Mouse (Mus musculus): ENCODE data around the gene Drd1.

The Drd1 gene

DNA sequence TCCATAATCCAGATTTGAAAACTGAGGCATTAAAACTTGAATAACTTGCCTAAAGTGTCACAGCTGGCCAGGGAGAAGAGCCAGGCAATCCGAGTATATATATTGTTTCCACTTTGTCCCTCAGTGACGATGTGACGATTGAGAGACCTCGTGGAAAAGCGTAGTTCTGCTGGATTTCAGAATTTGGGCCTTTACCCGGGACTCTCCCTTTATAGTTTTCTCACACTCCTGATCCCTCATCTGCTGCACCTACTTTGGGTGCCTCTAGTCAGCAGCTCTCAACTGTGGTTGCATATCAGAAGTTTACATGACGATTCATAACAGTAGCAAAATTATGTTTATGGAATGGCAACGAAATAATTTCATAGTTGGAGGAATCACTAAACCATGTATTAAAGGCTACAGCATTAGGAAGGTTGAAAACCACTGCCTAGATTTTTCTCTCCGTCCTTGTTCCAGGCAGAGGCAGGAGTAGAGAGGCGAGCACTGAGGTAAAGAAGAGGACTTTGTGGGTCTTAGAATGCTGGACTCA, 17.1 kb upstream of the Drd1 start:
- no peak for DNase-seq

DNA sequence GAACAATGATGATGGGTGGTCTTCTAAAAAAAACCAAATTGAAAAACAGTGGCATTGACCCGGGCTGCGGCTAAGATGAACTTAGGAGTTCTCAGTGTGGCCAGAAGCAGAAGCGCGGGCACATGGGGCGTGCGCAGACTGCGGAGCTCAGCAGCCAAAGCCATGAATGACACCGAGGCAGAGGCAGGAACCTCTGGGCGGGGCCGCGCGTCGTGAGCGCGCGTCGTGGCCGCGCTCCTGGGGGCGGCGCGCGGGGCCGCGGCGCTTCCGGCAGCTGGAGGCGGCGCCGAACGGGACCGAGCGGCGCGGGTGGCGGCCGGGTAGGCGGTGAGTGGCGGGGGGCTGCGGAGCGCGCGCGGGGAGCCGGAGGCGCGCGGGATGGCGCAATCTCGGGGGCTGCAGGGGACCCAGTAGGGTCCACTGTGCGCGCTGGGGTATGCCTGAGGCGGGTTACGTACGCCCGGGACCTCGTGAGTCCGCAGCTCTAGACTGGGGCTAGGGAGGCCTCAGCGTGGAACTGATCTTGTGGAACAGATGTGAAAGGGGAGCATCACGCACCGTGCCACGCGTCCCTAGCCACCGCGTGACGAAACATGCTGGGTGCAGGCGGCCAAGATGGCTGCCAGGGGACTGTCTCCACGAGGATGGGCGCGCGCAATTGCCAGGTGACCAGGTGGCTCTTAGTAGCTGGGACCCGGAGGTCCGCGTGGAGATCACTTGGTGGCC, 16.3 kb upstream of the Drd1 start, which contains the start of gene Sfxn1:
TSS of gene Sfxn1 (plus strand) at position 264 of the 726 bp plus-strand sequence.
- peak; percentile 73 to 80 for DNase-seq

DNA sequence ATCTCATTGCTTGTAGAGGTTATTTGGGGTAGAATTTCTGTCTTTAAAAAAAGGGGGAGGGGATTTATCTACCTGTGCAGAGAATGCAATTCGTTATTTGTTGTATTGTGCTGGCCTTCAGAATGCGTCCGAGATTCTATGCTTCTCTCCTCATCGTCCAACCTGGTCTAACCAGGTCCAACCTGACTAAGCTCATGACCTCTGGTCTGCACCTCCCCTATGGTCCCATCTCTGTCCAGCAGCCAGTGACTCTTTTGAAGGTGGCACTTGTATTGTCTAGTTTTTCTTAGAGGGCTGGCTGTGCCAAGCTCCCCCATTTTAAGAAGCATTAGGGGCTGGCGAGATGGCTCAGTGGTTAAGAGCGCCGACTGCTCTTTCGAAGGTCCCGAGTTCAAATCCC, 15.5 kb upstream of the Drd1 start:
- DNase-seq = no peak

DNA sequence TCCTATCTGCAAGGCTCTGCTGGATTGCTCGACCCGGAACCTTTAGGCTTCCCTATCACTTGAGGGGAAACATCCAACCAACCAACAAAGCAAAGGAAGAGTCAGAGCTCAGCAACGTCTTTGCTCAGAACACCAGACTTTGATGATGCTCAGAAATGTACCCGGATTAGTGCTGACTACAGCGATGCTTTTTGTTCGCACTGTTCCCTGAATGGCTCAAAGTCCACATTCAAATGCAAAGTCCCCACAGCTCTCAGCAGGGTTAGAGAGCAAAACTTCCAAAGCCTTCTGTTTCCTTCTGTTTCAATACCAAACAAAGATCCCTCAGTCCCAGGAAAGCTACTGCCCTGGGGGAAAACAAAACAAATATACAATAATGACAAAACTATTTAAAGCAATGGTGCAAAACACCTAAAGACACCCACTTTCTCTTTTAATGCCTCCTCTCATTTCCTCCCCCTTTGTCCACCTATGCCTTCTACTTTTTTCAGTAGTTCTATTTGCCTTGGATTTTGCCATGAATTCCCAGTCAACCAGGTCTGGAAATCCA, 12.2 kb upstream of the Drd1 start:
- no peak for DNase-seq

DNA sequence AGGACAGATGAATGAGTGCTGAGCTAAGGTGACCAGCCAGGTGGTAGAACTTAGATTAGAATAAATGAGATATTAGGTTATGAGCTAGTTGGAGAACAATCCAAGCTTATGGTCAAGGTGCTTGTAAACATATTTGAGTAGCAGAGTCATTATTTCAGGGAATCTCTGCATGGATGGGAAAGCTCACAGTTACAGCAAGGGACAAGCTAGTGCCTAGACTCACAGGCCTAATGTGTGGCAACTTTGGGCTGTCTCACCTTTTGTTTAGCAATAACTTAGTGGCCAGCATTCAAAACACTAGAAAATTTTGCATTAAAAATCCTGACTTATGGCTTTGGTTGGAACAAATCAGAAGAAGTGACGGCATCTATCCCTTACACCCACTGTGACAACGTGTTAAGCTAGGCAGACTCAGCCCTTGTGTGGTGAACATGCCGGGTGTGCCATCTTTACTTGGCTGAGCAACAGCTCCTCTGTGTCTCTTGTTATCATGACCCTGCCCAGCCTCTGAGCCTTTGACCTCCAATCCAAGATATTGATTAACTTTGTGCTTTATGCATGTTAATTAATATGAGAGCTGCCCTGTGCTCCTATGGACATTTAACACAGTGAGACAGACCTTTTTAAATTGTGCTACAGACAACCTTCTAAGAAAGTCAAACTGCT, 10.7 kb upstream of the Drd1 start:
- no peak for DNase-seq

DNA sequence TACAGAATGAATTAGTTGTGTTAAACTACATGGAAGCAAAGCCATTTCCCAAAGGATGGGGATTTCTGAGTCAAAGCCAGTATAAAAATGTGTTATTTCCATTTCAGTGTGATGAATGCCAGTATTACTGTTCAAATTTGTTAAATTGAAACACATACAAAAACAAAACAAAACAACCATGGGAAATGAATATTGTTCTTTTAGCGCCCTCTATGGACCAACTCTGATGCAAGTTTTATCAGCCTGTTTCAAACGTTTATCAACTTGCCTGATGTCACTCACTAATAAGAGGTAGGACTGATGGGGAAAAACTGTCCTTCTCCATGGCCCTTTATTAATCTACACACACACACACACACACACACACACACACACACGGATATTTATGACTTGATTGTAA, 7.8 kb upstream of the Drd1 start:
- peak in 1 of 2 experiments; percentile 47 for DNase-seq

DNA sequence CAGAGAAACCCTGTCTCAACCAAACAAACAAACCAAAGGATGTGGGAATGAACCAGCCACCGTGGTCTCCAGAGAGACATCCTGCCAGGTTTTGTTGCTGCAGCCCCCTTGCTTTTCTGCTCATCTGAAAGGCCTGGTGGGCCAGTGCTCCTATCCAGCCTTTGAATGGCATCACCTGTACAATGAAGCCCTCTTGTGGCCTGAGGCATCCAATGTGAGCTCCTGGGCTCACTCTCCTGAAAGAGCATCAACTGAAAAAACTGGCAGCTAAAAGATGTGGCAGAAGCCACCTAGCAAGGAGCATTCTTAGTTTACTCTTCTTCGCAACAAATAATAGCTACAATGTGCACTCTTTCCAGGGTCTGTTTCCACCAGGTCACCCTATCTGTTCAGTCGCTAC, 6.6 kb upstream of the Drd1 start:
- no peak for DNase-seq

DNA sequence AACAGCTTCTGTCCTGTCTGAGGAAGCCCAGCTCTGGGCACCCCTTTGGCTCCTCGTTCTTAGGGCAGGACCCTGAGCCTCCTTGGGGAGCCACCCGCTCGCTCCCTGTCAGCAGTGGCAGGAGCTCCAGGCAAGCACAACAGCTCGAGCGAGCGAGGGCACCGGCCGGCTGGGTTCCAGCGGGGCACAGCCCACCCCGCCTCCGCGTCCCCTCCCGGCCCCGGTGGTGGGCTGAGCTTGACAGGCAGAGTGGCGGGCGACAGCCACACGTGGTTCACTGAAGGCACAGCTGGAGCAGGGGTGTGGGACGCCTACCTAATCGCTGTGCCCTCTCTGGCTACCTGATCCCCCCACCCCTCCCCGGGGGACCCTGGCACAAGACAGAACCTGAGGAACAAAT, 543 bp downstream of the Drd1 start:
- DNase-seq = peak; percentile 16 to 25

DNA sequence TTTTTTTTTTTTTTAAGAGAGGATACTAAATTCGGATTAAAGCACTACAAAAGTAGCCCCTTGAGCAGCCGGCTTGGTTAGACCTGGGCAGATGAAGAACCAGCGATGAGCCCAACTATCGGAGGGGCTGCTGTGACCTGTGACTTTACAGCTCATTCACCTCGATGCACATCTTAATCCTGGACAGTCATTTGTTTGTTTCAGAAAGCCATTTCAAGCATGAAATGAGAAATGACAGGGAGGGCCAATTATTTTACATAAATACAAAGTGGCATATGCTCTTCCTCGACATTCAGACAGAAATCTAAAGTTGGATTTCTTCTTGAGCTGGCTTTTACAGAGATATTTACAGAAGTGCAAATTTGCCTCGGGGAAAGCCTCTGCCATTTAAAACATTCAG, 3.9 kb downstream of the Drd1 start:
- no peak for DNase-seq

DNA sequence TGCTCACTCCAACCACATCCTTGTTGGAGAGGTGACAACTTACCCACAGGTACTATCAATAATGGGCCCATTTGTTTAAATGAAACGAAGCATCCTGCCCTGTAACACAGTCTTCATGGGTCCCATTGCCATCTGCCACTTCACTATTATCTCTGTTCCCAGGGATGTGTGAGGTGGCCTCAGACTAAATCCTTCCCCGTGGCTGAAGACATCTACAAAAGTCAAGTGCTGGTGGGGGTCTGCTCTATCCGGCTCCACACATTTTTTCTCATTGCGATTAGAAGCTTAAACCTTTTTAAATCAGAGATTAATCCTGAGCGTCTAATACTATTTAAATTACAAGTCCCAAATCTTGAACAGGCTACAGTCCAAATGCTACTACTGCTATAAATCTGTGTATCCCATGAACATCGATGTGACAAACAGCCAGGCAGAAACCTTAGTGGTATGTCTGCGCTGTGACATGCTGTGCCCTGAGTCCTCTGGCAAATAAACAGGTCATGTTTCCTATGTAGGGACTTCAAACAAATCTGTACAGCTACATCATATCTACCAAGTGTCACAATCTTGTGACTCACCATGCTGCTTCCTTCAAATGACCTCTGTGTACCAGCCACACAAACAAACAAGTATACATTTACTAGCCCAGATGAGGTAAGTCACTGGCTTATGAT, 6.7 kb downstream of the Drd1 start:
- no peak for DNase-seq

DNA sequence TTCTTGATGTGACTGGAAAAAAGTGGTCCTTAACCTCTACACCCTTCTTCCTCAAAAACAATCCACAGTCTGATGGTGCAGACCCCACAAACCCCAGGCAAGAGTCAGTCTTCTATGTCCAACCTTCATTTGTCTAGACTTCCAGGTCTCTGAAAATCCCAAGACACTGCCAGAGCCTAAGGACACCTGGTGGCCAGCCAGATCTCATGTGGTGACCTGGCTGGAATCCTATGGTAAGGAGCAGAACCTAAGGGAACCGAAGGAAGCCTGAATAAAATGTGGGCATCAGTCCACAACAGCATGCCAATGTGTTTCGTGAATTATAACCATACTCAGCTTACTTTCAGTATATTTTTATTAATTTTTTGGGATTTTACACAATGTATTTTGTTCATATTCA, 15.2 kb downstream of the Drd1 start:
- peak; percentile 73 to 78 for DNase-seq

DNA sequence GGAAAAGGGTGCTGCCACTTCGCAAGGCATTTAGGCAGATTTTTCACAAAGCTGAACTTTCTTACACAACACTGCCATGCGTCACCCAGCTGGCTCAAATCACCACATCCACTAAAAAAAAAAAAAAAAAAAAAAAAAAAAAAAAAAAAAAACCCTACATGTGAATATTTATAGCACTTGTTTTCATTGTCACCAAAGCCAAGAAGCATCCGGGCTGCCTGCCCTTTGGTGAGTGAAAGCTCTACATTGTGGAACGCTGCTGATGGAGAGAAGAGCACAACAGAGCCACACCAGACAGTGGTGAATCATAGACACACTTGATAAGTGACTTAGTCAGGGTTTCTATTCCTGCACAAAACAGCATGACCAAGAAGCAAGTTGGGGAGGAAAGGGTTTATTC, 17.6 kb downstream of the Drd1 start:
- no peak for DNase-seq

DNA sequence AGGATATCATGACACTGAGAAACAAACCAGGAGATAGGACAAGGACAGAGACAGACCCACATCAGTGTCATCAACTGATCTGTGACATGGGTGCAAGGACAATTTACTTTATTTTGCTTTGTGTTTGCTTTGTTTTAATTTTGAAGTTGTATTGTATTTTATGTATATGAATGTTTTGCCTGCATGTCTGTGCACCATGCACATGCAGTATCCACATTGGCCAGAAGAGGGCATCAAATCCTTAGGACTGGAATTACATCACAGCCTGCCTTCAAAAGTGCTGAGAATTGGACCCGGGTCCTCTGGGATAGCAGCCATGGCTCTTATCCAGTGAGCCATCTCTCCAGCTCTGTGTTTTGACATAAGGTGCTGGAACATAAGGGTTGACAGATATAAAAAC, 20.0 kb downstream of the Drd1 start:
- DNase-seq = peak in 1 of 2 experiments; percentile 9

DNA sequence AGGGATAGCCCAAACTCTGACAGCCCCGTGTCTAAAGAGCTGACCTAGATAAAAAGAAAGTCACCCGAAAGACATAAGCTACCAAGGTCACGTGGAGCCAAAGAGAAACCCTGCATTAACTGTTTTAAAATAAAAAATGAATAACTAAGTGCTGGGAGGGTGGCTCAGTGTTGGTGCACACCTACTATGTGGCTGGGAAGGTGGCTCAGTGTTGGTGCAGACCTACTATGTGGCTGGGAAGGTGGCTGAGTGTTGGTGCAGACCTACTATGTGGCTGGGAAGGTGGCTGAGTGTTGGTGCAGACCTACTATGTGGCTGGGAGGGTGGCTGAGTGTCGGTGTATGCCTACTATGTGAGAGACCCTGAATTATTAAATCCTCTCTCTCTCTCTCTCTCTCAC, 21.9 kb downstream of the Drd1 start:
- no peak for DNase-seq

DNA sequence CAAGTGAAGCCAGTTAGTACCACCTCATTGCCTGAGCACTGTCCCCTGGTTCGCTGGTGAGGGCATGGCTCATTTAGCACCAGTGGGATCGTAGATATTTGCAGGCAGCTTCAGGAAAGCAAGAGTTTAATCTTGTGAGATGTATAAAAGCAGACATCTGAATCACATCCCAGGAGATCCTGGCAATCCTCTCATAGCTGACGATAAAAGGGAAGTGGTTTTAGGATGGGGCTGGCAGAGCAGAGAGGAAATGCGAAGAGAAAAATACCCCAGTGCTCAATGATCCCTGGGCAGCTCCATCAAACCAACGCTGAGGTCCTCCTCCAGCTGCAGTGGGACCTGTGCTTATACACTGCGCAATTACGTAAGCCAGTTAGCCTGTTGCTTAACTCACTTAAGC, 28.4 kb downstream of the Drd1 start:
- no peak for DNase-seq

DNA sequence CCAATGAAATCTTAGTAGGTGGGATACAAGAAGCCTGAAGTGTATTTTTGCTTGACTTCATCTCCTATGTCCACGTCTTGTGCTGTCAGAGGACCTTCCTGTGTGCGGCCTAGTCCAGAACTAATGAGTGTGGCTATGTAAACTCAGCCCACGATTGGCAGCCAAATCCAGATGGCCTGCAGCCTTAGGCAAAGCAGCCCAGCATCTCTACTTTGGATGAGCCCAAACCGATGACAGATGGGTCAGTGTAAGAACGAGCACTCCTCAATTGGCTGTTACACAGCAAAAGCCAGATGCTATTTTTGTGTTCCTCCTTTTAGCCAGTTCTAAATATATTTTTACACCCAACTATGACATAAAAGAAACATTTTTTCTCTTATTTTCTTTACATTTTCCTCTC, 32.2 kb downstream of the Drd1 start:
- DNase-seq = peak; percentile 44 to 68

DNA sequence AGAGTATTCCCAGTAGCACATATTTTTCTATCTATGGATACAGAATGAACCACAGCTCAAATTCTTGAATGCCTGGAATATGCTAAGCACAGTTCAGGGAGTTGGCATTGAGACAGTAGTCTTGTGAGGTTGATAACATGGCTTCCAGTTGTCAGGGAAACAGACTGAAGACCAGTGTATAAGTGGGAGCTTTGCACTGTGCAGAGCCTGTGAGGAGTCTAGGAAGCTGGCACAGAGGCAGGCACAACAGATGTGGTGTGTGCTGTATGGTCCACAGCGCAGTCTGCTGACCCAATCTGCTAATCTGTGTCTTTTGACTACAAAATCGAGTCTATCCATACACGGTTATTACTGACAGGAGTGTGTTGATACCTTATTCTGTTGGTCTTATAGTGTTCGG, 46.8 kb downstream of the Drd1 start:
- no peak for DNase-seq

Measured in cerebellum, postnatal 25 days (tissue).